Mouse (Mus musculus) liver, embryonic 16.5 days (tissue): ENCODE data around the gene Tmem135. TPM values are rescaled to one million over a fixed set of nuclear protein-coding genes. Genes with fewer than 3 reads are reported as not detected.

Experiments used
- ATAC-seq: fragments of 200-750 bp; cut with Nextera tagmentation; 2 replicates; pipeline ENCODE4 v1.8.0; 2017; ENCODE audit warnings: low read depth, mild to moderate bottlenecking, moderate number of reproducible peaks, moderate library complexity
- H3K27ac ChIP-seq: fragments of 300-500 bp; sonication (generic); 2 replicates; pipeline ENCODE4 v1.5.1; 2014; ENCODE audit warnings: mild to moderate bottlenecking, low read length
- H3K27me3 ChIP-seq: fragments of 300-500 bp; sonication (generic); 2 replicates; pipeline ENCODE4 v1.6.1; 2014; ENCODE audit warnings: low read depth, low read length, mixed read lengths; ENCODE audit not compliant: control insufficient read depth, insufficient read depth
- H3K36me3 ChIP-seq: fragments of 300-500 bp; sonication (generic); 2 replicates; pipeline ENCODE4 v1.6.1; 2014; ENCODE audit warnings: mild to moderate bottlenecking; ENCODE audit not compliant: control insufficient read depth, insufficient read depth
- H3K4me1 ChIP-seq: fragments of 300-500 bp; sonication (generic); 2 replicates; pipeline ENCODE4 v1.6.1; 2014; ENCODE audit warnings: low read depth, low read length, mixed read lengths; ENCODE audit not compliant: control insufficient read depth
- H3K4me2 ChIP-seq: fragments of 300-500 bp; sonication (generic); 2 replicates; pipeline ENCODE4 v1.6.1; 2014; ENCODE audit warnings: low read depth, low read length, mixed read lengths
- H3K4me3 ChIP-seq: fragments of 300-500 bp; sonication (generic); 2 replicates; pipeline ENCODE4 v1.5.1; 2014; ENCODE audit warnings: low read depth, mild to moderate bottlenecking, low read length
- H3K9ac ChIP-seq: fragments of 300-500 bp; sonication (generic); 2 replicates; pipeline ENCODE4 v1.6.1; 2014; ENCODE audit warnings: low read depth, low read length
- H3K9me3 ChIP-seq: fragments of 300-500 bp; sonication (generic); replicated peaks from 2 replicates; pipeline ENCODE4 v1.6.1; 2016; ENCODE audit warnings: low read length; ENCODE audit not compliant: control insufficient read depth
- WGBS: fragments of 180-500 bp; shearing (Covaris S2); extraction: QIAGEN DNeasy Blood & Tissue Kit; methylation state at CpG from one replicate; pipeline ENCODE4 v1.1.7; 2014; ENCODE audit not compliant: insufficient replicate concordance; 5-methylcytosine and 5-hydroxymethylcytosine counted together
- polyA plus RNA-seq: library from polyadenylated mRNA; unstranded; fragments of >200 nt; fragmentation: Nextera tagmentation; extraction: Ambion mirVana; gene quantifications from 2 replicates; pipeline ENCODE4 v1.2.1, GENCODE M21; 2015

Gene Tmem135
- polyA plus RNA-seq, 1 experiment from 2014 or later, result 18.6 TPM

DNA sequence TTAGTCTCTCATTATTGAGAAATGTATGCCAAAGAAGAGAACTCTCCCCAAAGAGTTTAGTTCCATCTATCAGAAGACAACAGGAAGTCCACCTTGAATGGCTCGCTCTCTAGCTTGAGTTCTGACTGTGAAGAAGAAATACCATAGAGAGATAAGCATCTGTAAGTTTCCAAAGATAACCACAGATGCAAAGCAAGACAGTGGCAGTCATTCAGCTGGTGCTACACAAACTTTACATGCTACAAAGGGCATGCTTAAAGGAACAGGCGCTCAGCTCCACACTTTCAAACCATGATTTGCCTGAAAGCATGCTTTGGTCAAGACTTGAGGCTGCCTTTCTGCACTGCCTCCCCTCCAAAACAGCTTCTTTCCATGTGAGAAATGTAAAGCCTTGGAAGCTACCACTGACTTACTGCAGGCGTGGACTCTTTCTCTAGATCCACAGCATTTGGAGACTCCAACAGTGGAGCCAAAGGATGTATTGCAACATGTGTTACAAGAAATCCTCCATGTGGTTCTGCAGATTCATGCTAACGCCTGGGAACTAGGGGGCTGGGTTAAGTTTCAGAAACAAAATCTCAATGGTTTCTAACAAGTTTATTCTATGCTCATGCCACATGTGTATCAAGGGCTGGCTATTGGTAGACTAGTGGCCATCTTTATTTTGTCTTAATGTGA, 232.1 kb downstream of the Tmem135 start:
- WGBS, result 49% methylated on average over 4 of the region's 4 CpGs
- no peaks in the 10 kb centered on the region for H3K9me3 ChIP-seq
- no peak overlapping the region for H3K9ac ChIP-seq
- no peak for ATAC-seq
- H3K4me1 ChIP-seq, result no peaks in the 10 kb centered on the region
- H3K36me3 ChIP-seq, result no peaks in the 10 kb centered on the region
- H3K27ac ChIP-seq, result no peak overlapping the region
- no peak overlapping the region for H3K4me2 ChIP-seq
- no peaks in the 10 kb centered on the region for H3K27me3 ChIP-seq
- no peak overlapping the region for H3K4me3 ChIP-seq

DNA sequence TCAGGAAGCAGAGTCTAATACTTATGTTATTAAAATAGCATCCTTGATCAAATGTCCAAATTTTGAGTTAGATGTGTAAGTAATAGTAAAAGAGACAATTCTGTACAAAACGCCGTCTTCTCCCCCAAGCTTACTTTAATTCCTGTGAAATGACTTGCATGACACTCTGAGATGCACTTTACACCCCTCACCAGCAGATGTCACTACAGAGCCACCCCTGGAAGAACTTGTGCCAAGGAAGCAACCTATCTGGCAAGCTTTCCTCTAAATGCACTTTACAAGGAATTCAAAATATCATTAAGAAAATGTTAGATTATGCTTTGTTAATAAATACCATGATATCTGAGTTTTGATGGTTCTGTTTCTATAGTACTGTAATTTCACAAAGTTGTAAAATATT, 235.4 kb downstream of the Tmem135 start:
- Histone ChIP-seq H3K4me3 (no peak overlapping the region), H3K27ac (no peak overlapping the region), H3K4me1 (no peaks in the 10 kb centered on the region), H3K9ac (no peak overlapping the region), H3K27me3 (no peaks in the 10 kb centered on the region), H3K36me3 (no peaks in the 10 kb centered on the region), H3K4me2 (no peak overlapping the region), H3K9me3 (no peaks in the 10 kb centered on the region)
- ATAC-seq, result no peak
- 18% methylated on average over 2 of the region's 2 CpGs for WGBS

DNA sequence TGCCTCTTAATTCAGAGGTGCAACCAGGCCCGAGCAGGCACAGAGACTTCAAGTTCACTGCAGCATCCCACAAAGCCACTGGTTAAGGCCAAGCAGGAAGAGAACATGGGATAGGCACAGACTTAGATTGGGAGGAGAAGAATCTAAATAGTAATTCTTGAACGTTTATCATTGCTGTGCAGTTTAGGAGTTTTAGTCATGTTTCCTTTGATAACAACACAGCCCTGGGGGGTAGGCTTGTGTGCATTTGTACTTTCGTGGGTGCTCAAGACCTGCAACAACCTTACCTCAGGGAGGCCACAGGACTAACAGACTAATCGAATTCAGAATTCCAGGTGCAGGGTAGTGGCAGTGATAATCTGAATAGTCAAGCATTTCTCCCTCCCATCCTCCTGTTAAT, 238.5 kb downstream of the Tmem135 start:
- H3K27ac ChIP-seq, result no peak overlapping the region
- no peak for ATAC-seq
- H3K4me1 ChIP-seq, result no peaks in the 10 kb centered on the region
- no peaks in the 10 kb centered on the region for H3K36me3 ChIP-seq
- H3K4me2 ChIP-seq, result no peak overlapping the region
- 27% methylated on average over 4 of the region's 4 CpGs for WGBS
- H3K27me3 ChIP-seq, result no peaks in the 10 kb centered on the region
- H3K4me3 ChIP-seq, result no peak overlapping the region
- H3K9ac ChIP-seq, result no peak overlapping the region
- H3K9me3 ChIP-seq, result no peaks in the 10 kb centered on the region

DNA sequence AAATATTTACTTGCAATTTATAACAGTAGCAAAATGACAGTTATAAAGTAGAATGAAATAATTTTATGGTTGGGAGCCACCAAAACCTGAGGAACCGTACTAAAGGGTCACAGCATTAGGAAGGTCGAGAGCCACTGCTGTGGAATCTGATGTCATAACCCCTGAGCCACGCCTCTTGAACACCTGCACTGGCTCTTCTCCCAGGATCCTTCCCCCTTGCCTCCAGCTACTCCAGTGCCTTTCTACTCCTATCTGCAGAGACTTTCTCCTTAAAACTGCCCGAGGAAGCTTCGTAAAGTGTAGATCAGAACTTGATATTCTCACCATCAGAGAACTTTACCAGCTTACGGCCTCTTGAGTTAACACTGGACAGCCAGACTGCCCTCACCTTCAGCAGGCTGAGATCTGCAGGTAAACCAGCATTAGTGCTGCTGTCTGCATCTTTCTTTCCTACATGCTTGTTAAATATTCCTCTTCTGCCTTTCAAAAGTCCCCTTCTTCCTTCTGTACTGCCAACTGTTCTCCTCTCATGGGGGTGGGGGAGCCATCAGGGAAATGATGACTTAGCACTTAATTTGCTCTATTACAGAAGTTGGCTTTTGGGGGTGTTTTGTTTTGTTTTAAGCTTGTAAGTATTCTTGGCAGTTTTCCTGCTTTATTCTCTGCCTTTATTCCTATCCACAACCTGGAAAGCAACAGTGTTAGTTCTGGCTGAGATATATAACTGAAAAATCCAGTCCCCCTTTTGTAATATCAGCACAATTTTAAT, 242.2 kb downstream of the Tmem135 start:
- H3K4me1 ChIP-seq, result no peaks in the 10 kb centered on the region
- no peak overlapping the region for H3K27ac ChIP-seq
- 67% methylated on average over 6 of the region's 6 CpGs for WGBS
- no peak overlapping the region for H3K4me3 ChIP-seq
- no peaks in the 10 kb centered on the region for H3K36me3 ChIP-seq
- no peaks in the 10 kb centered on the region for H3K9me3 ChIP-seq
- H3K4me2 ChIP-seq, result no peak overlapping the region
- H3K27me3 ChIP-seq, result no peaks in the 10 kb centered on the region
- H3K9ac ChIP-seq, result no peak overlapping the region
- ATAC-seq, result no peak

DNA sequence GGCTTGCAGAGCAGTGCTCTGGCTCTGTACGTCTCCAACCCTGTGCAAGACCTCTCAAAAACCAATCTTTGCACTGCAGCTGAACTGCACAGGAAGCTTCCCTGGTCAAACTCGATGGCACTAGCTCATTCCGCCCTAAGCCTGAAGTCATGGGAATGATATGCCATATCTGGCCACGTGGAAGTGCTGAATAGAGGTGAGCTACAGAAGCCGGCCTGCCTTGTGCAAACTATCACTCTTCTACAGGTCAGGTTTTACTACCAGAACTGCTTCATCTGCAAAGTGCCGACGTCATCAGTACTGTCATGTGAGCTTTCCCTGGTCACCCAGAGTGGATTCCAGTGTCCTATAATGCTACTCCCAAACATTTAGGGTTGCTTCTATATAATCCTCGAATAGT, 246.7 kb downstream of the Tmem135 start:
- H3K4me3 ChIP-seq, result no peak overlapping the region
- H3K9ac ChIP-seq, result no peak overlapping the region
- no peak for ATAC-seq
- 72% methylated on average over 8 of the region's 8 CpGs for WGBS
- H3K36me3 ChIP-seq, result no peaks in the 10 kb centered on the region
- H3K27ac ChIP-seq, result no peak overlapping the region
- H3K4me1 ChIP-seq, result no peaks in the 10 kb centered on the region
- no peak overlapping the region for H3K4me2 ChIP-seq
- no peaks in the 10 kb centered on the region for H3K27me3 ChIP-seq
- no peaks in the 10 kb centered on the region for H3K9me3 ChIP-seq

DNA sequence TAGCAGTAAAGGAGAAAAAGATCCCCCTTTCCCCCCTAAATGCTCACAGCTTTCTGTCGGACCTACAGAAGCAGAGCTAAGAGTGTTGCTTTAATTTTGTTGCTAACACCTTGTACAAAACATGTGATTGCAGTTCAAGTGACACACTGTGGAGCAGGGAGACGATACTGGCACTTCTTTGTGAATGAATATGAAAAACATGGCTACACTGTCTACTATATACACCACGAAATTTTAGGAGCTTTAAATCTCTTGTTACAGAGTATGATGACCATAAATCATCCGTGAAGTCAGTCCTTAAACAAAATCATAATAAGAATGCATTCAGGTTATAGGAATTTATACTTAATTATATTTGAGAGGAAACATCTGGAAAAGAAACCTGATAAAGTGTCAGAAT, 247.4 kb downstream of the Tmem135 start:
- Histone ChIP-seq H3K4me1 (no peaks in the 10 kb centered on the region), H3K27ac (no peak overlapping the region), H3K4me3 (no peak overlapping the region), H3K4me2 (no peak overlapping the region), H3K27me3 (no peaks in the 10 kb centered on the region), H3K9me3 (no peaks in the 10 kb centered on the region), H3K36me3 (no peaks in the 10 kb centered on the region), H3K9ac (no peak overlapping the region)
- no peak for ATAC-seq
- 58% methylated on average over 4 of the region's 4 CpGs for WGBS

DNA sequence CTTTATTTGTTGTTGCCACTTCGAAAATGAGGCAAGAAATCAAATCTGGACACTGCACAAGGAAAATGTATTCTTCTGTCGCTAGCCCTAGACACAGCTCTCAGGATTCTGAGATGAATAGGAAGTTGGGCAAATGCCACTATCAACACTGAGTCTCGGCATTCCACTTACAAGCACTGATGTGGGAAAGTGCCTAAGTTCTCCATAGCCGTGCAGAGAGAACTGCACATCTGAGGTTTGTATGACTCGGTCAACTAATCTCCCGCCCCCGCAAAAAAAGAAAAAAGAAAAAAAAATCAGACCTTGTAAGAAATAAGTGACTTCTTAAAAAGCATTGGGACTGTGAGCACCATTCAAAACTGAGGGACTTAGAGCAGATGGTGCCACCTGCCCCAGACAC, 248.3 kb downstream of the Tmem135 start:
- Histone ChIP-seq H3K9me3 (no peaks in the 10 kb centered on the region), H3K4me2 (no peak overlapping the region), H3K36me3 (no peaks in the 10 kb centered on the region), H3K27ac (no peak overlapping the region), H3K4me3 (no peak overlapping the region), H3K4me1 (no peaks in the 10 kb centered on the region), H3K9ac (no peak overlapping the region), H3K27me3 (no peaks in the 10 kb centered on the region)
- no peak for ATAC-seq
- 74% methylated on average over 7 of the region's 7 CpGs for WGBS

DNA sequence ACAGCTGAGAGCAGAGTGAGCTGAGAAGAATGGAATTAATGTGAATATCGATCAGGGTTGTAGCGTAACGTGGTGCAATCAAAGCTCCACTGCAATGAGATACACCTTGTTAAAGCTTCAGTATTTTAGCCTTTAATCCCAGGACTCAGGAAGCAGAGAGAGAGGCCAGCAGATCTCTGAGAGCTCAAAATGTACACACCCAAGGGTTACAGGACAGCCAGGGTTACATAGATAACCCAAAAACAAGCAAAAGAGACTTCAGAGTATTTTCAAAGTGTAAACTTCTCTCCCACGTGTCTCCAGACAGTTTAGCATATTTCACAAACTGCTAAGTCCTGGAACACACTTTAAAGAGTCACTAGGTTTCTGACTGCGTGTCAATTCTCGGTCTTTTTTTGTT, 248.8 kb downstream of the Tmem135 start:
- H3K27me3 ChIP-seq, result no peaks in the 10 kb centered on the region
- H3K9me3 ChIP-seq, result no peaks in the 10 kb centered on the region
- no peak overlapping the region for H3K4me3 ChIP-seq
- H3K9ac ChIP-seq, result no peak overlapping the region
- 66% methylated on average over 6 of the region's 6 CpGs for WGBS
- H3K4me2 ChIP-seq, result no peak overlapping the region
- ATAC-seq, result peak; percentile 79
- H3K27ac ChIP-seq, result no peak overlapping the region
- no peaks in the 10 kb centered on the region for H3K4me1 ChIP-seq
- no peaks in the 10 kb centered on the region for H3K36me3 ChIP-seq

DNA sequence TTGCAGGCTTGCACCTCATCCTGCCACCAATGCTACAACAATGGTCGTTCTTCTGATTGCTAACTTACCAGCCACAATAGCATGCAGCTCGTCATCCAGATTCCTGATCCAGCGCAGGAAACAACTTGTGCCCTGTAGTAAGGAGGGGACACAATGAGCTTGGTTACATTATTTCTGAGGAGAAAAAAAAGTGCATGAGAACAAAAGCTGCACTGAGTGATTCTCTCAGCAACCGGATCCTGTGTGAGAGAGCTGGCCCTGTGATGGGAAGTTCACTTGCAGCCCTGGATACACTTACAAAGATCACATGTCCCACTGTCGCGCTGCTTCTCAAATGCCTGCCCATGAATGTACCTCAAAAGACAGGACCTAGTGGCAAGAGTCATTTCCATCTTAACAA, 252.7 kb downstream of the Tmem135 start:
- Histone ChIP-seq H3K27me3 (no peaks in the 10 kb centered on the region), H3K4me1 (no peaks in the 10 kb centered on the region), H3K27ac (no peak overlapping the region), H3K9me3 (no peaks in the 10 kb centered on the region), H3K36me3 (no peaks in the 10 kb centered on the region), H3K4me3 (no peak overlapping the region), H3K9ac (no peak overlapping the region), H3K4me2 (no peak overlapping the region)
- ATAC-seq, result no peak
- WGBS, result 66% methylated on average over 6 of the region's 6 CpGs
